Mouse (Mus musculus) kidney, adult 9 months (tissue): Measurements from ENCODE around the gene Setd1a.
A peak's percentile ranks its signal among the peaks of the same experiment; 100 is the strongest.
"Not testable (repeated sequence)": the region's sequence is repeated elsewhere in the genome, so short reads cannot be mapped to it uniquely, and the experiment has no call there.

Source experiments
- DNase-seq: peaks from one replicate; pipeline ENCODE4 v3.0.0; 2022

The Setd1a gene

DNA sequence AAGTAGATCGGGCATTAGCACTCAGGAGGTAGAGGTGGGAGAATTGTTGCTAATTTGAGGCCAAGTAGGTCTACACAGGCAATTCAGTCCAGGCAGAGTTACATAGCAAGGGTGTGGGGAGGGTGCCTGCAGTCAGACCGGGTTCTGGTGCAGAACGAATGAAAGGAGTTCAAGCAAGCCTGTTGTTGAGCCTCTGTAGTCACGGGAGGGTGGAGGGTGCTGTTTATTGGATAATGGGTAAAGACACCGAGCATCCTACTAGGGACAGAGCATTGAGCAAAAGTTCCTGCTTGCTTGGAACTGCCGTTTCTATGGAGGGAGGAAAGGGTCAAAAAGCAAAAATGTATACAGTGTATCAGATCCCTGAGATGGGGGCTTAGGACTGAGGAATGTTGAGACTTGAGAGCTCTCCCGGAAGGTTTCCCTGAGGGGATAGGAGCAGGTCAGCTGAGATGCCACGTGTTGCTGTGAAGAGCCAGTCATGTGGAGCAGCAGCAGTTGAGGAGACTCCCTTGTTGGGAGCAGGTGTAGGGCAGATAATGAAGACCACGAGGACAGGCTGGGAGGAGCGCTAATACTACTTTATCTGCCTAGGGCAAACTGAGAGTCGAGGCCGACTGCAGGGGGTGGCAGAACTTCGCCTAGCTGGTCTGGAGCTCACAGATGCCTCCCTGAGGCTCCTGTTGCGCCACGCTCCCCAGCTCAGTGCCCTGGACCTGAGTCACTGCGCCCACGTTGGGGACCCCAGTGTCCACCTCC, 9.4 kb upstream of the Setd1a start:
- DNase-seq: no peak

DNA sequence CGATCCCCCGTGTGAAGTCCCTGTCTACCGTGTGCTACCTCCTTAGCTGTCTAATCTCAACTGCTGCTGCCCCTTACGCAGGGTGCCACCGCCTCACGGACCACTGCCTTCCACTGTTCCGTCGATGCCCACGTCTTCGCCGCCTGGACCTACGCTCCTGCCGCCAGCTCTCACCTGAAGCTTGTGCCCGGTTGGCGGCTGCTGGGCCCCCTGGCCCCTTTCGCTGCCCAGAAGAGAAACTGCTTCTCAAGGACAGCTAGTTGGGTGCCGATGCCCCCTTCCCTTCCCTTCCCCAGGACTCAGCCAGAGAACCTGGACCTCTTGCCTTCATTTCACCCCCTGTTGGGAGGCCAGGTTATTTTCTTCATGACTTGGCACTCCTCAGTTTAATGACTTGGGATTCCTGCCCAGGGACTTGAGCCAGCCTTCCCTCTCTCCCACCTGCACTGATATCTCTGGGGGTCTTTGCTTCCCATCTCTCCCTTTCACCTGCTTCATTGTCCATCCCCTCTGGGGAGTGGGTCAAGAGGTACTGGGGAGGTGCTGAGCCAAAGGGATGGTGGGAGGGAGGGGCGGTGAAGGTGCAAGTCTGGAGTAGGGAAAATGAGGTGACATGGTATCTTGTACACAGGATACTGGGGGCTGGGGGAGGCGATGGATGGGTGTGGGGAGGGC, 8.7 kb upstream of the Setd1a start:
- DNase-seq: no peak

DNA sequence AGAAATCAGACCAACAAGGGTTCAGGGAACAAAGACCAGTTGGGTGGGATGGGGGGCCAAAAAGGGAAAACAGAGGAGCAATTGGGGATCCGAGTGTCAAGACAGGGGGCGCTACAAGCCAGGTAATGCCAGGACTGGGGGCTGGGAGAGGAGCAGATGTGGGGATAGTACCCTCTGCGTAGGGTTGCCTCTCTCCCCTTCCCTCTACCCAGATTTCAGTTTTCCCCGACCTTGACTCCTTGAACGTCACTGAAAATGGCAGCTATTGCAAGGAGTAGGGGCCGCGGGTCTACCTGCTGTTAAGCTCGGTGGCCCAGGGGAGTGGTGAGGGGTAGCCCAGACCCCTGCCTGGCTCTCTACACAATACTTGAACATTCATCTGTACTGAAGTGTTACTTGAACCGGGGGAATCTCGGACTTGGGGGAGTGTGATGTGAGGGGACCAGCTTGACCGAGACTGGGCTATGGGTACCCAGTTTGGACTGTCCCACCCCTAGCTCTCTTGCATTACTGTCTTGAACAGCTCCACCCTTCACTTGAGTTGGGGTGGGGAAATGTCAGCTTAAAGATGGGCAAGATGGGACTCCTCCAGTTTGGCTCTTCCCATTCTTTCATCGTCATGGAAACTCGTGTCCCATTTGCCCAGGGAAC, 8.0 kb upstream of the Setd1a start:
- DNase-seq: no peak

- DNase-seq: peak; percentile 99
These were observed 7.4 kb upstream of the Setd1a start for GRCm38 (mm10) chr7:127768997-127769593.

DNA sequence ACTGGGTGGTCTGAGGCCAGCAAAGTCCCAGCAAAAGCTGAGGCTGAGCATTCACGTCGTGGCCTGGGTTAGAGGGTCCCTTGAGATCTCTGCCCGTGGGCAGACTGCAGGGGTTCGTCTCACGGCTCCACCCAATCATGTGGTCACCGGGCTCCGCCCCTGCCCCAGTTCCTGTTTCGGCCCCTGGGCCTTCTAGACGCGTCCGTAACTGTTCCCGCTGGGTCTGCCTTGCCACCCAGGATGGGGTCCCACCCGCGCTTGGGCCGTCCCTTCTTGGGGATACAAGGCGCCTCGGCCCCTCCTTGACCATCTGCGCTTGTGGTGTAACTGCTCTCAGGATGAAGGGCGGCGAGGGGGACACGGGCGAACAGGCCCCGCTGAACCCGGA, 6.8 kb upstream of the Setd1a start, which contains the start of gene Orai3:
Gene Orai3, plus strand, starts transcription at position 165 of the 388 bp plus-strand sequence.
- DNase-seq: peak; percentile 93

DNA sequence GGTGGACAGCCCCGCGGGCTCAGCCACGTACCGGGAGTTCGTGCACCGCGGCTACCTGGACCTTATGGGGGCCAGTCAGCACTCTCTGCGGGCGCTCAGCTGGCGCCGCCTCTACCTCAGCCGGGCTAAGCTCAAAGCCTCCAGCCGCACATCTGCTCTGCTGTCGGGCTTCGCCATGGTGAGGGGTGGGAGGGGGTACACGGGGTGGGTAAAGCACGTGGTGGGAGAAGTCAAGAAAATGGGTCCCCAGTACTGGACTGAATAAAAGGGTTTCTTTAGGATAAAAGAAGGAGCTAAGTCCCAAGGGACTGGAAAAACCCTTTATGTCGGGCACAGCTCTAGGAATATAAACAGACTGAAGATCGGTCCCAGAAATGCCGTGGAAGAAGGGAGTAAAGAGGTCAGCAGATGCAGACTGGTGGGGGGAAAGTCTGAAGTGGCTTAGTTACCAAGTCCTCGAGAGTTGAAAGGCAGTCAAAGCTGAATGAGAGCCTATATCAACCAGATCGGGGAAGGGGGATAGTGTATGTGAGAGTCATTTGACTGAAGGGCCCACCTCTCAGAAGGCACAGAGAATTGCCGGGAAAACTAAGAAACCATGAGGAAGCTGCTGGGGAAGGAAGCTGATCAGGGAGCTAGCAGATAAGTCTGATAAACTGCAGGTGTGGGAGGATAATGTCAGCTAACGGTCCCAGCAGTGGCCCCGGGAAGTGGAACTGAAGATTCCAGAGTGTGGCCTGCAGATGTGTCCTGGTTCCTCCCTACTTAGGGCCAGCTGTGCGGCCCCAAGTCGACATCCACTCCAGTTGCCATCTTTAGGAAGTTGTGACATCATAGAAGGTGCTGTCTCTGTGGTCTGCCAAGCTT, 6.2 kb upstream of the Setd1a start:
- DNase-seq: no peak

DNA sequence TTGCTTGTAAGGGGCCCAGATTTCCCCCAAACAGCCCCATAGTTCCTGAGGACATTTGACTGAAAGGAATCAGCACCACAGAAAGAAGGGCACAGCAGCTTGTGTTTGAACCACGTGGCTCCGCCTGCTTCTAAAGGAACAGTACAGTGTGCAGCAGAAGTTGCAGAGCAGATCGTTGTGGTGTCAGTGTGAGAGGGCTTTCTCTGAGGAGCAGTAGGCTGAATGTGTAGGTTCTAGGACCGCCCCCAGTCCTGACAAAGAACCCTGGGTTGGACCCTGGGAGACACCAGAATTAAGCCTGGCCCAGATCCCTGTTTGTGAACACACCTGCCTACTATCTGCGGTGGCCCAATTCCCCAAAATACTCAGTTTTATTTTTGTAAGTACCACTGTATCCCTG, 5.2 kb upstream of the Setd1a start:
- no peak for DNase-seq

DNA sequence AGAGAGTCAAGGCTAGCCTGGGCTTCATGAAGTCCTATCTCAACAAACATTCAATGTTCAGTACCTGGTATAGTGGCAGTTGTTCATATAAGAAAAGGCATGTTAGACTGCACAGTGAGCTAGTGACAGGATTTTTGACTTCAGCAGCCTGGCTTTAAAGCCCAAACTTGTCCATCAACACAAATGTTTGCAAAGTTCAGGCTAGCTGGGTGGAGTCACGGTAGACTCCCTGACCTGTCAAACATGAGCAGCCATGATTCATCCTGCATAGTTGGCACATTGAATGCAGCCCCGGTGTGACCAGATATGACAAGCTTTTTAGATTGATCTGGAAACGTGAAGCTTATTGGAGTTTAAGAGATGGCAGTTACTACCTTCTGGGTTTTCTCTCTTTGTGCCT, 4.4 kb upstream of the Setd1a start:
- DNase-seq: no peak

GRCm38 (mm10) chr7:127772557-127772956, 3.9 kb upstream of the Setd1a start:
- no peak for DNase-seq

DNA sequence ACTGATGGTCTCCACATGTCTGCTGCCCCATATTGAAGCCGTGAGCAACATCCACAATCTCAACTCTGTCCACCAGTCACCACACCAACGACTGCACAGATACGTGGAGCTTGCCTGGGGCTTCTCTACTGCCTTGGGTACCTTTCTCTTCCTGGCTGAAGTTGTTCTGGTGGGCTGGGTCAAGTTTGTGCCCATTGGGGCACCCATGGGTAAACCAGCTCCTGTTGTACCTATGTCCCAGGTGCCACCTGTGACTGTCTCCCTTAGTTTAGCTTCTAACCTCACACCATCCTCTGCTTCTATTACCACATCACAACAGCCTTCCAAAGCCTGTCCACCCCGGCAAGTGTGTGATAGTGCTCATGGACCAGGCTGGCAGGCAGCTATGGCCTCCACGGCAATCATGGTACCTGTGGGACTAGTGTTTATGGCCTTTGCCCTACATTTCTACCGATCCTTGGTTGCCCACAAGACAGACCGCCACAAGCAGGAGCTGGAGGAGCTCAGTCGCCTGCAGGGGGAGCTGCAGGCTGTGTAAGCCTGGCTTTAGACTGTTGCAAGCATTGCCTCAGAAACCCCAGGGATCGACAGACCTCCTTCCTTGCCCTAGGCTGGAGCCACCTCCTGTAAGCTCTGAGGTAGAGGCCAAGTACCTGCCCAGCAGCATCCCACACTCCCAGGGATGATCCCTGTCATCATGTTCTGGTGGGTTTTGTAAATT, 2.6 kb upstream of the Setd1a start:
- DNase-seq: peak; percentile 81

DNA sequence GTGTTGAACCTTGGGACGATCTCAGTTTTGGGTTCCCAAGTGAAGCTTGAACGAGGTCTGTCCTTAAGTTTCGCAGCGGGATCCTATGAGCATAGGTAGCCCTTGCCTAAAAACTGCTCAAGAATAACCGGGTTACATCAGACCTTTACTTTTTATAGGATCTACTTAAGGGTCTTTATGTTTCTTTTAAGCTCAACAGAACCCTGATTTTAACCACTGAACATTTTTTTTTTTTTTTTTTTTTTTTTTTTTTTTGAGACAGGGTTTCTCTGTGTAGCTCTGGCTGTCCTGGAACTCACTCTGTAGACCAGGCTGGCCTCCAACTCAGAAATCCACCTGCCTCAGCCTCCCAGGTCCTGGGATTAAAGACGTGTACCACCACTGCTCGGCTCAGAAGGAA, 633 bp upstream of the Setd1a start:
- not testable (repeated sequence) for DNase-seq

GRCm38 (mm10) chr7:127776878-127777473, 506 bp downstream of the Setd1a start:
- DNase-seq: peak; percentile 97

- peak; percentile 50 for DNase-seq
These were observed 1.2 kb downstream of the Setd1a start for GRCm38 (mm10) chr7:127777474-127778266.

DNA sequence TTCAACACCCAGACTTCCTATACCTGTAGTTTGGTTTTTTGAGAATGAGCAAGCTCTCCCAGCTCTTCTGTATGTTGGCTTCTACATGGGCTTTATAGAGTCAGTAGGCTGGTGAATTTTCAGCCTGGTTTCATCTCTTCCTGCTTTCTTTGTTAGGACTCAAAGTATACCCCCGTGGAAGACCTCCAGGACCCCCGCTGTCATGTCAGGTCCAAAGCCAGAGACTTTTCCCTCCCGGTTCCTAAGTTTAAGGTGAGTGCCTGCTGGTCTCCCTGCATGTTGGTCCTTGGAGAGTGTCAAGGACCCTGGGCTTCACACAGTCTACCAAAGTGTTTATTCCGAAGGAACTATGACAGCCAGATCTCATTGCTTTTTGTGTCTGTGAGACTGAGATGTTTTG, 1.9 kb downstream of the Setd1a start:
- no peak for DNase-seq

DNA sequence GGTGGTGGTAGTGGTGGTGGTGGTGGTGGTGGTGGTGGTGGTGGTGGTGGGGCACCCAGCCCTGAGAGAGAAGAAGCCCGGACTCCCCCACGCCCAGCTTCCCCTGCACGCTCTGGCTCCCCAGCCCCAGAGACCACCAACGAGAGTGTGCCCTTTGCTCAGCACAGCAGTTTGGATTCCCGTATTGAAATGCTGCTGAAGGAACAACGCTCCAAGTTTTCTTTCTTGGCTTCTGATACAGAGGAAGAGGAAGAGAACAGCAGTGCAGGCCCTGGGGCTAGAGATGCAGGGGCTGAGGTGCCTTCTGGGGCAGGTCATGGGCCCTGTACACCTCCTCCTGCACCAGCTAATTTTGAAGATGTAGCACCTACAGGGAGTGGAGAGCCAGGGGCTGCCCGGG, 8.8 kb downstream of the Setd1a start, which contains the start of gene Gm49388:
Gene Gm49388, plus strand, starts transcription at position 301 of the 400 bp plus-strand sequence.
- no peak for DNase-seq

DNA sequence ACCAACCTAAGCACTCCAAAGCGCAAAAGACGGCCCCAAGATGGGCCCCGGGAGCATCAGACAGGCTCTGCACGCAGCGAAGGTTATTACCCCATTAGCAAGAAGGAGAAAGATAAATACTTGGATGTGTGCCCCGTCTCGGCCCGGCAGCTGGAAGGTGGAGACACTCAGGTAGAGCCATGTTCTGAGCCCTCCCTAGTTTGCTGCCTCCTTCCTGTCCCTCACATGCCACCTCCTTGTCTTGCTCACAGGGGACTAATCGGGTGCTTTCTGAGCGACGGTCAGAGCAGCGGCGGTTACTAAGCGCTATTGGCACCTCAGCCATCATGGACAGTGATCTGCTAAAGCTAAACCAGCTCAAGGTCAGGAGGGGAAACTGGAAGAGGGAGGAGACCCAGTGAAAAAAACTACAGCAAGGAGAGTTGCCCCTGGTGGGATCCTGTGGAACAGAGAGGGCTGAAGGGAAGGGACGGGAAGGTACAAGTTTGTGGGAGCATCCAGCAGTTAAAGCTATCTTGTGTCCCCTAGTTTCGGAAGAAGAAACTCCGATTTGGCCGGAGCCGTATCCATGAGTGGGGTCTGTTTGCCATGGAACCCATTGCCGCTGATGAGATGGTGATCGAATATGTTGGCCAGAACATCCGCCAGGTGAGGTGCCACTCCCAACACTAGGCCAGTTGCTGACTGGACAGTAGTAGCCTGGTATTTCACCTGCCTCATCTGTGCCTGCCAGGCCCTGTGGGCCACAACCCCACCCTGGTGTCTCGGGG, 20.8 kb downstream of the Setd1a start:
- no peak for DNase-seq

DNA sequence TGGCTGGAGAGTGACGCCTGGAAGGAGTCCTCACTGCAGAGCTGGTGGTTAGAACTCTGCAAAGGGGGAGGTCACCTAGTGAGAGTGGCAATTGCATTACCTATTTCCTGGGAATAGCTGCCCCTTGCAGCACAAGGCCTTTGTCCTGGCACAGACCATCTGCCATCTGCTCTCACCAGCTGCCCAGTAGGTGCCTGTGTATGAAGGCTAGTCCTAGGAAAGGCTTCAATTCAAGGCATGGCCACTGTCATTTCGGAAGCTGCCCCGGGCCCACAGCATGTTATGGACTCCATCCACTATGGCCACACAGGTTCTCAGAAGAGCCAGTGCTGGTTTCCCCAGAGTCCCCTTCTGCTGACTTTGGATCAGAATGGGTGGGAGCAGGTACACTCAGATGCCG, 22.1 kb downstream of the Setd1a start:
- no peak for DNase-seq

- no peak for DNase-seq
These were observed 22.7 kb downstream of the Setd1a start for GRCm38 (mm10) chr7:127799211-127799610.

DNA sequence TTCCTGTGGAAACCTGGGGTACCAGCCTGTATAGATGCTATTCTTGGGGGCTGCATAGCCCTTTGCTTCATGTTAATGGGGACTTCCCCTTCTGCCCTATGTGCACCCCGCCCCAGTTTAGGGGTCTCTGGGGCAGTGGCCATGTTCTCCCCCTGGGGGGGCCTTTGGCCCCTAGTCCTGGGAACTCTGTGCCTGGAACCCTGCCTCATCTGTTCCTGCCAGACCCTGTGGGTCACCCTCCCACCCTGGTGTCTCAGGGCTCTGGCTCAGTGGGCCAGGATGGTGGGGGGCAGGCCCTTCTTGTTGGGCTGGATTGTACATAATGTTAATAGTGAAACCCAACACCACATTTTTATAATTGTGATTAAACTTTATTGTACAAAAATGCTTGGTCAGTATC, 23.3 kb downstream of the Setd1a start:
- DNase-seq: no peak
